Mouse (Mus musculus) B cell, adult 62 days (primary cell): ENCODE measurements around the gene Omt2b. TPM values are rescaled to one million over a fixed set of nuclear protein-coding genes. Genes with fewer than 3 reads are reported as not detected.

Experiments
- total RNA-seq: library from RNA; stranded (reverse); gene quantifications from 4 replicates; pipeline ENCODE4 v1.2.4, GENCODE M21; 2023

Gene Omt2b
- not detected in 4 replicates for total RNA-seq

GRCm38 (mm10) chr9:78327289-78327688 lies at the start of gene Omt2b:
Omt2b (plus strand) TSS chr9:78327589.

GRCm38 (mm10) chr9:78289723-78290122 lies 37.7 kb upstream of the Omt2b start, which contains the start of gene Gm10639:
Gm10639 (plus strand) TSS chr9:78289923.

GRCm38 (mm10) chr9:78314696-78315095 lies 12.7 kb upstream of the Omt2b start, which contains the start of gene Omt2a:
Omt2a (minus strand) TSS chr9:78314796.

GRCm38 (mm10) chr9:78355611-78356010 lies 28.2 kb downstream of the Omt2b start, which contains the start of gene Gsta2:
Gsta2 (minus strand) TSS chr9:78355788.

GRCm38 (mm10) chr9:78367959-78368358 lies 40.6 kb downstream of the Omt2b start, which contains the start of gene Dppa5a:
Dppa5a (minus strand) TSS chr9:78368177.

GRCm38 (mm10) chr9:78378113-78378785 lies 50.9 kb downstream of the Omt2b start, which contains the start of gene Ooep:
Ooep (minus strand) TSS chr9:78378725.

Other genes with a start within 250 kb of the Omt2b start
- gene Fbxo9, start 218.5 kb upstream of the Omt2b start, total RNA-seq: 36.0 to 52.2 TPM (median 44.5 TPM) in 4 replicates
- 4.5 to 7.9 TPM (median 4.8 TPM) in 4 replicates for gene Ick, start 218.4 kb upstream of the Omt2b start, total RNA-seq
- gene Gsta4, start 144.8 kb upstream of the Omt2b start, total RNA-seq: not detected in 4 replicates
- not detected in 4 replicates for gene Gsta1, start 96.9 kb upstream of the Omt2b start, total RNA-seq
- not detected in 4 replicates for gene Gm3776, start 70.5 kb upstream of the Omt2b start, total RNA-seq
- gene Gm10639, start 37.7 kb upstream of the Omt2b start, total RNA-seq: not detected in 4 replicates
- not detected in 4 replicates for gene Omt2a, start 12.8 kb upstream of the Omt2b start, total RNA-seq
- gene Gsta2, start 28.2 kb downstream of the Omt2b start, total RNA-seq: not detected in 4 replicates
- not detected in 4 replicates for gene Dppa5a, start 40.6 kb downstream of the Omt2b start, total RNA-seq
- not detected in 4 replicates for gene Ooep, start 51.1 kb downstream of the Omt2b start, total RNA-seq
- gene Ddx43, start 68.2 kb downstream of the Omt2b start, total RNA-seq: not detected in 4 replicates
- 1.3 to 1.5 TPM (median 1.4 TPM) in 4 replicates for gene Cgas, start 115.6 kb downstream of the Omt2b start, total RNA-seq
- gene Mto1, start 120.6 kb downstream of the Omt2b start, total RNA-seq: 21.1 to 26.9 TPM (median 23.4 TPM) in 4 replicates
- 0.66 TPM in 1 of 4 replicates, not detected in the others for gene Gm17324, start 121.2 kb downstream of the Omt2b start, total RNA-seq
- gene Eef1a1, start 161.6 kb downstream of the Omt2b start, total RNA-seq: 8,003 to 8,826 TPM (median 8,752 TPM) in 4 replicates